Mouse (Mus musculus): ENCODE data around the gene Best3.

DNA sequence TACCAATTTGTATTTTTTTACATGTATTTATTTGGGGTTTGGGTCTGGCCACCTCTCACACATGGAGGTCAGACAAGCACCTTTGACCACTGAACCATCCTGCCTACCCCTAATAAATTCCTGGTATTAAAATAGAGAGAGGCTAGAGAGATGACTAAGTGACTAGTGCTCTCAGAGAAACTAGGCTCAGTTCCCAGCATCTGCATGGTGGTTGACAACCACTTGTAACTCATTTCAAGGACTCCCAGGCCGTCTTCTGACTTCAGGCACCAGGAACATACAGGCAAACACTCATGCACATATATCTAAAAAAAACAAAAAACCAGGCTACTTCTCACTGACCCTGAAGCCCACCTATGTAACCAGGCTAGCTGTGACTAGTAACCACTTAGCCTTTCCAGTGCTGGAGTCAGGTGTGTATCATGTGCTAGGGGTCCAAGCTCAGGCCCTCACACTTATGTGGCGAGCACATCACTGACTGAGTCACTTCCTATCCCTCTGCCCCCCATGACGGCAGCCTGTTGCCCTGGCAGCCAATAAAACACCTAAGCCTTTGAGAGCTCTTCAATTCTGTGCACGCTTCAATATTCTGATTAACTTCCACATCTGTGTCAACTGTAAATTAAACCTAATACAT, 64.0 kb downstream of the Best3 start:
- TF ChIP-seq CTCF (IDR thresholded peaks at IDR 0.05; ENCODE audit: low read depth) (no peak), EP300 (IDR thresholded peaks at IDR 0.05; ENCODE audit: low read depth) (no peak)

All from liver, embryonic 14.5 days (tissue).